ENCODE assay signal across 9 mouse cellular contexts in genomic region chr8:70758616-70759561, GRCm38 (mm10). TPM values are rescaled to one million over a fixed set of nuclear protein-coding genes. Genes with fewer than 3 reads are reported as not detected.
DNase-seq lines count a peak whose midpoint lies in the region; ATAC-seq and TF ChIP-seq lines count a peak whose summit lies in the region.
"Had no signal": no experiment of that assay in that cellular context is flagged by ENCODE, and none has a peak within 500 bp of the region (broad histone marks: within the 10 kb centered on the region; RNA-seq: fewer than 3 reads in every experiment).

No protein-coding gene starts in this region.

- intact Hi-C loops in heart, postnatal 10 days (cut with DNase I): no loop called here

- H3K36me3 ChIP-seq in heart, embryonic 16.5 days (ENCODE audit: control insufficient read depth, insufficient read depth): peaks cover 15% of the 10 kb centered on the region
- peaks cover 23% of the 10 kb centered on the region for H3K36me3 ChIP-seq in forebrain, embryonic 15.5 days
- H3K36me3 ChIP-seq in liver, postnatal 0 days (replicated peaks; ENCODE audit: insufficient read depth, low read length): peaks cover 11% of the 10 kb centered on the region

- H3K27ac ChIP-seq in heart, embryonic 16.5 days (ENCODE audit: low read length): peak overlapping the region; percentile 43; the same call in 1 of the 2 replicates
- peak overlapping the region; percentile 82 for H3K27ac ChIP-seq in forebrain, embryonic 15.5 days (replicated peaks)
- no peak overlapping the region for H3K27ac ChIP-seq in liver, postnatal 0 days (ENCODE audit: low read depth)

- H3K9ac ChIP-seq in heart, embryonic 16.5 days (ENCODE audit: low read length): no peak overlapping the region
- no peak overlapping the region for H3K9ac ChIP-seq in forebrain, embryonic 15.5 days (replicated peaks)
- no peak overlapping the region for H3K9ac ChIP-seq in liver, postnatal 0 days (replicated peaks)

- no peak for DNase-seq in heart, postnatal 10 days
- peak; percentile 70 for DNase-seq in 3T3-L1 (ENCODE audit: low read depth, low spot score)
- DNase-seq in adrenal gland, postnatal 14 days: peak; percentile 86
- no peak for DNase-seq in liver, postnatal 0 days
- DNase-seq in embryo, embryonic 10 days (ENCODE audit: low spot score): no peak

- no peaks in the 10 kb centered on the region for H3K9me3 ChIP-seq in heart, embryonic 16.5 days (replicated peaks; ENCODE audit: control insufficient read depth, low read length)
- H3K9me3 ChIP-seq in forebrain, embryonic 15.5 days: no peaks in the 10 kb centered on the region
- no peaks in the 10 kb centered on the region for H3K9me3 ChIP-seq in liver, postnatal 0 days (ENCODE audit: low read length)

- no peak overlapping the region for H3K4me2 ChIP-seq in heart, embryonic 16.5 days (ENCODE audit: low read depth, low read length)
- H3K4me2 ChIP-seq in forebrain, embryonic 15.5 days (replicated peaks): peak overlapping the region; percentile 92; the same call in 1 of the 2 replicates
- H3K4me2 ChIP-seq in liver, postnatal 0 days (ENCODE audit: low read depth, low read length): peak overlapping the region; percentile 90; the same call in 1 of the 2 replicates

- TF ChIP-seq CTCF in liver, postnatal 0 days (IDR thresholded peaks at IDR 0.05; ENCODE audit: low read depth): no peak

- no peak for ATAC-seq in heart, embryonic 16.5 days (replicated peaks; ENCODE audit: extremely low read depth, insufficient read depth, low FRiP score)
- ATAC-seq in forebrain, embryonic 15.5 days (replicated peaks): no peak
- no peak for ATAC-seq in liver, postnatal 0 days
- ATAC-seq in CD4-positive, CD25-positive, alpha-beta regulatory T cell, adult 4 months: no peak

- no peaks in the 10 kb centered on the region for H3K27me3 ChIP-seq in heart, embryonic 16.5 days (ENCODE audit: control insufficient read depth, insufficient read depth, low read length)
- H3K27me3 ChIP-seq in forebrain, embryonic 15.5 days: no peaks in the 10 kb centered on the region
- H3K27me3 ChIP-seq in liver, postnatal 0 days (ENCODE audit: insufficient read depth, low read length): no peaks in the 10 kb centered on the region

- peaks cover 31% of the 10 kb centered on the region for H3K4me1 ChIP-seq in heart, embryonic 16.5 days (ENCODE audit: control insufficient read depth, insufficient read depth, low read length)
- H3K4me1 ChIP-seq in forebrain, embryonic 15.5 days: peaks cover 62% of the 10 kb centered on the region
- peaks cover 53% of the 10 kb centered on the region for H3K4me1 ChIP-seq in liver, postnatal 0 days (ENCODE audit: insufficient read depth)

- TF ChIP-seq EP300 in liver, postnatal 0 days (IDR thresholded peaks at IDR 0.05; ENCODE audit: low read depth): no peak

- H3K4me3 ChIP-seq in heart, embryonic 16.5 days (ENCODE audit: low read length): no peak overlapping the region
- 0 out of 2 replicates have a peak overlapping the region, but pooled peaks have one; percentile 69 for H3K4me3 ChIP-seq in forebrain, embryonic 15.5 days
- H3K4me3 ChIP-seq in liver, postnatal 0 days (ENCODE audit: low read depth, low read length): no peak overlapping the region

- WGBS in heart, embryonic 16.5 days: 65% methylated on average over 19 of the region's 19 CpGs
- 67% methylated on average over 19 of the region's 19 CpGs for WGBS in forebrain, embryonic 15.5 days
- 71% methylated on average over 19 of the region's 19 CpGs for WGBS in liver, postnatal 0 days (ENCODE audit: insufficient replicate concordance)

RNA-seq across cellular contexts. Expression of gene Mpv17l2, which starts 1.9 kb away (rescaled TPM):
- polyA plus RNA-seq in heart, embryonic 16.5 days (2015; fragmentation: Nextera tagmentation; extraction: Ambion mirVana): 44.0 and 50.5 TPM in 2 replicates
- 10 to 100 TPM; 32.0 to 39.7 TPM for total RNA-seq in heart, postnatal 10 days (2021)
- 113 and 123 TPM in 2 replicates for total RNA-seq in adrenal gland, postnatal 14 days (2021)
- 51.5 and 57.7 TPM in 2 replicates for polyA plus RNA-seq in forebrain, embryonic 15.5 days (2015; fragmentation: Nextera tagmentation; extraction: Ambion mirVana)
- polyA plus RNA-seq in liver, postnatal 0 days (2015; fragmentation: Nextera tagmentation; extraction: Ambion mirVana): 36.3 and 39.9 TPM in 2 replicates
- polyA plus RNA-seq in CD4-positive, CD25-positive, alpha-beta regulatory T cell, adult 4 months (2017; shearing (Covaris generic)): 10 to 100 TPM; 30.2 to 39.2 TPM

RNA-seq across cellular contexts. Expression of gene Rab3a, which starts 4.4 kb away (rescaled TPM):
- 29.1 and 30.0 TPM in 2 replicates for polyA plus RNA-seq in heart, embryonic 16.5 days (2015; fragmentation: Nextera tagmentation; extraction: Ambion mirVana)
- 10 to 100 TPM; 37.3 to 38.9 TPM for total RNA-seq in heart, postnatal 10 days (2021)
- total RNA-seq in adrenal gland, postnatal 14 days (2021): 56.2 and 75.1 TPM in 2 replicates
- polyA plus RNA-seq in forebrain, embryonic 15.5 days (2015; fragmentation: Nextera tagmentation; extraction: Ambion mirVana): 319 and 328 TPM in 2 replicates
- 3.2 and 3.3 TPM in 2 replicates for polyA plus RNA-seq in liver, postnatal 0 days (2015; fragmentation: Nextera tagmentation; extraction: Ambion mirVana)
- 1 to 10 TPM; 7.5 to 9.6 TPM for polyA plus RNA-seq in CD4-positive, CD25-positive, alpha-beta regulatory T cell, adult 4 months (2017; shearing (Covaris generic))

RNA-seq across cellular contexts. Expression of gene Pik3r2, which starts 17.6 kb away (rescaled TPM):
- 42.1 and 43.3 TPM in 2 replicates for polyA plus RNA-seq in heart, embryonic 16.5 days (2015; fragmentation: Nextera tagmentation; extraction: Ambion mirVana)
- 10 to 100 TPM; 37.1 to 40.2 TPM for total RNA-seq in heart, postnatal 10 days (2021)
- total RNA-seq in adrenal gland, postnatal 14 days (2021): 35.4 and 44.0 TPM in 2 replicates
- polyA plus RNA-seq in forebrain, embryonic 15.5 days (2015; fragmentation: Nextera tagmentation; extraction: Ambion mirVana): 126 and 127 TPM in 2 replicates
- polyA plus RNA-seq in liver, postnatal 0 days (2015; fragmentation: Nextera tagmentation; extraction: Ambion mirVana): 8.9 and 9.0 TPM in 2 replicates
- polyA plus RNA-seq in CD4-positive, CD25-positive, alpha-beta regulatory T cell, adult 4 months (2017; shearing (Covaris generic)): 1 to 10 TPM; 4.3 to 4.5 TPM

RNA-seq across cellular contexts. Expression of gene Pde4c, which starts 35.4 kb away (rescaled TPM):
- polyA plus RNA-seq in heart, embryonic 16.5 days (2015; fragmentation: Nextera tagmentation; extraction: Ambion mirVana): 0.38 and 0.55 TPM in 2 replicates
- total RNA-seq in heart, postnatal 10 days (2021): 1 to 10 TPM; 2.0 to 4.0 TPM
- 1.9 TPM in 2 replicates for total RNA-seq in adrenal gland, postnatal 14 days (2021)
- 0.13 and 0.22 TPM in 2 replicates for polyA plus RNA-seq in forebrain, embryonic 15.5 days (2015; fragmentation: Nextera tagmentation; extraction: Ambion mirVana)
- 1.6 and 1.8 TPM in 2 replicates for polyA plus RNA-seq in liver, postnatal 0 days (2015; fragmentation: Nextera tagmentation; extraction: Ambion mirVana)
- under 1 TPM; 0.66 to 0.94 TPM for polyA plus RNA-seq in CD4-positive, CD25-positive, alpha-beta regulatory T cell, adult 4 months (2017; shearing (Covaris generic))

RNA-seq across cellular contexts. Expression of gene Gm3336, which starts 40.5 kb away (rescaled TPM):
- polyA plus RNA-seq in heart, embryonic 16.5 days (2015; fragmentation: Nextera tagmentation; extraction: Ambion mirVana): not detected in 2 replicates
- not detected for total RNA-seq in heart, postnatal 10 days (2021)
- 0.70 TPM in 1 of 2 replicates, not detected in the other for total RNA-seq in adrenal gland, postnatal 14 days (2021)
- not detected in 2 replicates for polyA plus RNA-seq in forebrain, embryonic 15.5 days (2015; fragmentation: Nextera tagmentation; extraction: Ambion mirVana)
- 0.22 and 0.25 TPM in 2 replicates for polyA plus RNA-seq in liver, postnatal 0 days (2015; fragmentation: Nextera tagmentation; extraction: Ambion mirVana)
- polyA plus RNA-seq in CD4-positive, CD25-positive, alpha-beta regulatory T cell, adult 4 months (2017; shearing (Covaris generic)): not detected
- total RNA-seq: hematopoietic stem cell, adult 5-6 weeks had no signal

Comparison
In these comparisons a context has a peak if more than half of its experiments do, and no peak if none do; other contexts are left out.
1. DNase-seq: peak in 3T3-L1 (single experiment) and adrenal gland, postnatal 14 days (single experiment); none in heart, postnatal 10 days (0 of 2), liver, postnatal 0 days (single experiment) and embryo, embryonic 10 days (single experiment).
2. RNA of gene Rab3a, which starts 4.4 kb away (polyA plus RNA-seq): 319 to 328 TPM in forebrain, embryonic 15.5 days; 29.1 to 30.0 TPM in heart, embryonic 16.5 days, 7.5 to 9.6 TPM in CD4-positive, CD25-positive, alpha-beta regulatory T cell, adult 4 months and 3.2 to 3.3 TPM in liver, postnatal 0 days; every median in the first group is over 10 times any median in the second.